Mouse (Mus musculus) midbrain, embryonic 14.5 days (tissue): ENCODE results near the gene Akap2. TPM values are rescaled to one million over a fixed set of nuclear protein-coding genes. Genes with fewer than 3 reads are reported as not detected.
A peak's percentile ranks its signal among the peaks of the same experiment; 100 is the strongest.

Experiments
- ATAC-seq: fragments of 200-750 bp; cut with Nextera tagmentation; 2 replicates; pipeline ENCODE4 v1.8.0; 2017; ENCODE audit warnings: moderate number of reproducible peaks, moderate library complexity; ENCODE audit not compliant: low FRiP score, low TSS enrichment
- DNase-seq: peaks from one replicate; pipeline ENCODE4 v3.0.0-alpha.2; 2015
- H3K27ac ChIP-seq: fragments of 300-500 bp; sonication (generic); replicated peaks from 2 replicates; pipeline ENCODE4 v1.5.1; 2014; ENCODE audit warnings: mild to moderate bottlenecking, low read depth, low read length, moderate library complexity
- H3K27me3 ChIP-seq: fragments of 300-500 bp; sonication (generic); 2 replicates; pipeline ENCODE4 v1.6.1; 2014; ENCODE audit warnings: low read length, control low read depth, mixed read lengths; ENCODE audit not compliant: control insufficient read depth, insufficient read depth
- H3K36me3 ChIP-seq: fragments of 300-500 bp; sonication (generic); 2 replicates; pipeline ENCODE4 v1.6.1; 2014; ENCODE audit warnings: low read length, control low read depth; ENCODE audit not compliant: control insufficient read depth, insufficient read depth
- H3K4me1 ChIP-seq: fragments of 300-500 bp; sonication (generic); 2 replicates; pipeline ENCODE4 v1.6.1; 2014; ENCODE audit warnings: mild to moderate bottlenecking, antibody characterized with exemption, low read length, control low read depth; ENCODE audit not compliant: control insufficient read depth, insufficient read depth
- H3K4me2 ChIP-seq: fragments of 300-500 bp; sonication (generic); 2 replicates; pipeline ENCODE4 v1.6.1; 2014; ENCODE audit warnings: mild to moderate bottlenecking, low read length, moderate library complexity
- H3K4me3 ChIP-seq: fragments of 300-500 bp; sonication (generic); replicated peaks from 2 replicates; pipeline ENCODE4 v1.5.1; 2014; ENCODE audit warnings: low read depth, low read length
- H3K9ac ChIP-seq: fragments of 300-500 bp; sonication (generic); replicated peaks from 2 replicates; pipeline ENCODE4 v1.6.1; 2014; ENCODE audit warnings: mild to moderate bottlenecking, low read length, moderate library complexity
- H3K9me3 ChIP-seq: fragments of 300-500 bp; sonication (generic); 2 replicates; pipeline ENCODE4 v1.6.1; 2016; ENCODE audit warnings: low read length, control low read depth, mixed read lengths; ENCODE audit not compliant: control insufficient read depth
- WGBS: fragments of 180-500 bp; shearing (Covaris S2); extraction: QIAGEN DNeasy Blood & Tissue Kit; methylation state at CpG from one replicate; pipeline ENCODE4 v1.1.7; 2014; 5-methylcytosine and 5-hydroxymethylcytosine counted together
- polyA plus RNA-seq: library from polyadenylated mRNA; unstranded; fragments of >200 nt; fragmentation: Nextera tagmentation; extraction: Ambion mirVana; gene quantifications from 2 replicates; pipeline ENCODE4 v1.2.1, GENCODE M21; 2014

Akap2 gene
- 6.6 and 10.6 TPM in 2 replicates for polyA plus RNA-seq

GRCm38 (mm10) chr4:57717354-57717753 is at the start of gene Akap2:
Gene Akap2, plus strand, starts transcription at chr4:57717657.
- no peak for DNase-seq
- Histone ChIP-seq H3K4me3 (no peak within 1 kb of the TSS), H3K4me2 (no peak within 1 kb of the TSS), H3K4me1 (no peaks in the 10 kb centered on the region), H3K27me3 (no peaks in the 10 kb centered on the region), H3K36me3 (no peaks in the 10 kb centered on the region), H3K27ac (no peak within 1 kb of the TSS), H3K9ac (no peak within 1 kb of the TSS), H3K9me3 (no peaks in the 10 kb centered on the region)
- no peak for ATAC-seq
- WGBS = 73% methylated on average over 9 of the region's 9 CpGs

GRCm38 (mm10) chr4:57670813-57671469 is 46.5 kb upstream of the Akap2 start:
- Histone ChIP-seq H3K4me1 (peaks cover 4% of the 10 kb centered on the region; the same call in 1 of the 2 replicates), H3K36me3 (no peaks in the 10 kb centered on the region), H3K4me3 (no peak overlapping the region), H3K27me3 (no peaks in the 10 kb centered on the region), H3K9ac (no peak overlapping the region), H3K27ac (no peak overlapping the region), H3K4me2 (no peak overlapping the region), H3K9me3 (no peaks in the 10 kb centered on the region)
- DNase-seq (peak; percentile 66), ATAC-seq (no peak)
- 74% methylated on average over 7 of the region's 7 CpGs for WGBS

GRCm38 (mm10) chr4:57672541-57672940 is 44.9 kb upstream of the Akap2 start:
- Histone ChIP-seq H3K9ac (no peak overlapping the region), H3K4me2 (no peak overlapping the region), H3K4me3 (no peak overlapping the region), H3K4me1 (peaks cover 4% of the 10 kb centered on the region; the same call in 1 of the 2 replicates), H3K27me3 (no peaks in the 10 kb centered on the region), H3K27ac (no peak overlapping the region), H3K36me3 (no peaks in the 10 kb centered on the region), H3K9me3 (no peaks in the 10 kb centered on the region)
- ATAC-seq (no peak), DNase-seq (no peak)
- 79% methylated on average over 4 of the region's 4 CpGs for WGBS

- H3K36me3 ChIP-seq = no peaks in the 10 kb centered on the region
- H3K4me1 ChIP-seq = peaks cover 4% of the 10 kb centered on the region; the same call in 1 of the 2 replicates
- no peaks in the 10 kb centered on the region for H3K9me3 ChIP-seq
- H3K4me2 ChIP-seq = peak overlapping the region; percentile 51
- ATAC-seq (peak; percentile 63; the same call in 1 of the 2 replicates), DNase-seq (peak; percentile 91)
- peak overlapping the region; percentile 46; the same call in 1 of the 2 replicates for H3K9ac ChIP-seq
- H3K27me3 ChIP-seq = no peaks in the 10 kb centered on the region
- WGBS = 14% methylated on average over 12 of the region's 12 CpGs
- no peak overlapping the region for H3K27ac ChIP-seq
- H3K4me3 ChIP-seq = peak overlapping the region; percentile 18; the same call in 1 of the 2 replicates
Measured at GRCm38 (mm10) chr4:57672996-57673906, 44.2 kb upstream of the Akap2 start.

DNA sequence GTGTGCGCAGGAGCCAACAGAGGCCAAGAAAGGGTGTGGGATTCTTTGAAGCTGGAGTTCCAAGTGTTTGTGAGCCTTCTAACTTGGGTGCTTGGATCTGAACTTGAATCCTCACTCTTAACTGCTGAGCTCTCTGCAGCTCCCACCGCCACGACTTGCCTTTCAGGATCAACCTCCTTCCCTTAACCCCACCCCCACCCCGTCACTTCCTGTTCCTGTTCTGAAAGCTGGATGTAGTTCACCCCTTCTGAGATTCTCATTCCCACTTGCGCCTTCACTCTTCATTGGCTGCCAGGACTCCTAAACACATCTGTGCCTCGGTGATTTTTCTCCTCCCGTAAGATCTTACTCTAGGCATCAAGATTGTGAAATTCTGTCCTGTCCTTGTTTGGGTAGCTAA is 43.1 kb upstream of the Akap2 start:
- no peak for DNase-seq
- H3K4me3 ChIP-seq = no peak overlapping the region
- no peaks in the 10 kb centered on the region for H3K27me3 ChIP-seq
- H3K9ac ChIP-seq = no peak overlapping the region
- ATAC-seq = no peak
- H3K9me3 ChIP-seq = no peaks in the 10 kb centered on the region
- H3K4me2 ChIP-seq = no peak overlapping the region
- no peak overlapping the region for H3K27ac ChIP-seq
- H3K4me1 ChIP-seq = peaks cover 4% of the 10 kb centered on the region; the same call in 1 of the 2 replicates
- WGBS = 82% methylated on average over 7 of the region's 7 CpGs
- H3K36me3 ChIP-seq = no peaks in the 10 kb centered on the region

DNA sequence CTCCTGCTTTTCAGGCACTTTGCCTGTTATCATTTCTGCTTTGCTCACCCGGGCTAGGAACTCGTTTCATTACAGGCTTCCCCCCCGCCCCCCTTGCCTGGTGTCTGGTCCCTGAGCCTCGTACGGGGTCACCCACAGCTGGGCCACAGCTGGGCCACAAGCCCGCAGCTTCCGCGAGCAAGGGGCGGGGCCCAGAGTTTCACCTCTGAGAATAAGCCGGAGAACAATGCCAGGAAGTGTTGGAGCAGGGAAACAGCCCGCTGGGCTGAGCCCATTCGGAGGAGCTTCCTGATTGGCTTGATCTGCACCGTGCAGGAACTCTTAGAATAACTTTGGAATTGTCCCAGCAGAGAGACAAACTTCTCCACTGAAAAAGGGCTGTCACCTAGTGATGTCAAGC is 42.1 kb upstream of the Akap2 start:
- peak; percentile 49 for DNase-seq
- Histone ChIP-seq H3K9me3 (no peaks in the 10 kb centered on the region), H3K4me2 (peak overlapping the region; percentile 45), H3K4me1 (peaks cover 4% of the 10 kb centered on the region; the same call in 1 of the 2 replicates), H3K27me3 (no peaks in the 10 kb centered on the region), H3K36me3 (no peaks in the 10 kb centered on the region), H3K27ac (no peak overlapping the region), H3K9ac (no peak overlapping the region; the same call in 1 of the 2 replicates), H3K4me3 (0 out of 2 replicates have a peak overlapping the region, but pooled peaks have one; percentile 8)
- 3% methylated on average over 13 of the region's 13 CpGs for WGBS
- no peak for ATAC-seq

- H3K36me3 ChIP-seq = no peaks in the 10 kb centered on the region
- no peaks in the 10 kb centered on the region for H3K9me3 ChIP-seq
- ATAC-seq (no peak), DNase-seq (no peak)
- H3K27me3 ChIP-seq = no peaks in the 10 kb centered on the region
- H3K4me1 ChIP-seq = peaks cover 4% of the 10 kb centered on the region; the same call in 1 of the 2 replicates
- H3K9ac ChIP-seq = no peak overlapping the region
- WGBS = 84% methylated on average over 12 of the region's 12 CpGs
- no peak overlapping the region for H3K4me2 ChIP-seq
- H3K27ac ChIP-seq = no peak overlapping the region
- no peak overlapping the region for H3K4me3 ChIP-seq
Measured at GRCm38 (mm10) chr4:57677916-57678315, 39.5 kb upstream of the Akap2 start.

GRCm38 (mm10) chr4:57678991-57679457 is 38.4 kb upstream of the Akap2 start:
- Histone ChIP-seq H3K9ac (no peak overlapping the region), H3K4me2 (no peak overlapping the region), H3K9me3 (no peaks in the 10 kb centered on the region), H3K36me3 (no peaks in the 10 kb centered on the region), H3K27me3 (no peaks in the 10 kb centered on the region), H3K4me3 (no peak overlapping the region), H3K27ac (no peak overlapping the region), H3K4me1 (0 out of 2 replicates have a peak, but pooled peaks cover 4% of the 10 kb centered on the region)
- DNase-seq = no peak
- no peak for ATAC-seq
- 91% methylated on average over 9 of the region's 9 CpGs for WGBS
